8 mouse cellular contexts compared by ENCODE assay signal in the genomic region with DNA sequence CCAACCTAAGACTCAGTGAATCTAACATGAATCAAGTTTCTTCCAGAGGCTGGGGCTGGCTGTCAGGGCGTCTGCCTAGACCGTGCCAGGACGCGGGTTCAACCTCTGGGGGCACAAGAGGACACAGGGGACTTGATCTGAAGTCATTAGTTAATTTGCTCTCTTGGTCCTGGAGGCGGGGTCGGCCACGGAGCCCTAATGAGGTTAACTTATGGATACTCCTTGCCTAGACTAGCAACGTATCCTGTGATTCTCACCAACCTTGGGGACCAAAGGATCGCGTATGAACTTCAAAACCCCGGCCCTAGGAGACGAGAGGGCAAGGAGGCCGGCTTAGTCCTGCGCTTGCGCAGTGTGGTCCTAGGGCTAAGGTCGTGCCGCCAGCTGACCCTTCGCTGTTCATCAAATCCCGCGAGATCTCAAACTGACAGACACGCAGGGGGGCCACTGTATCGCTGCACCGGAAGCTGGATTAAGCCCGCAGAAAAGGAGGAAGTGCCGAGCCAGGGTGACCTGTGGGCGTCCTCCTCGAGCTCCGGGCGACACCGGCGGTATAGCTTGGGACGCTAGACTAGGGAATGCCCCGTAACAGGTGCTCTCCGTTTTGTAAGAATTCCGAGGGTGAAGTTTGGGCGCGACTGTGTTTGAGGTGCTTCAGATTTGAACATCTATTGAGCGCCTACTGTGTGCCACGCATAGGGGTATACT. TPM values are rescaled to one million over a fixed set of nuclear protein-coding genes. Genes with fewer than 3 reads are reported as not detected.
DNase-seq lines count a peak whose midpoint lies in the region; ATAC-seq lines count a peak whose summit lies in the region.

A gene (plus strand): TSS at position 348 of the 708 bp plus-strand sequence.

- H3K36me3 ChIP-seq in forebrain, embryonic 14.5 days (ENCODE audit: control insufficient read depth, insufficient read depth, low read length), result no peaks in the 10 kb centered on the region
- H3K36me3 ChIP-seq in neural tube, embryonic 15.5 days, result no peaks in the 10 kb centered on the region

- no peaks in the 10 kb centered on the region for H3K9me3 ChIP-seq in forebrain, embryonic 14.5 days (replicated peaks; ENCODE audit: control insufficient read depth, low read length)
- 0 out of 2 replicates have a peak, but pooled peaks cover 2% of the 10 kb centered on the region for H3K9me3 ChIP-seq in neural tube, embryonic 15.5 days (replicated peaks)

- peak; percentile 99 for DNase-seq in ES-CJ7 (ENCODE audit: low read depth, low spot score)
- DNase-seq in cerebellum, adult 11 months, result peak; percentile 87
- peak; percentile 94 for DNase-seq in forebrain, embryonic 14.5 days (ENCODE audit: low spot score)
- DNase-seq in heart, postnatal 14 days, result peak; percentile 91 to 94
- peak; percentile 93 for DNase-seq in layer of hippocampus, adult 11-12 months (ENCODE audit: low spot score)
- peak; percentile 96 to 97 for DNase-seq in lung, adult 18-20 months
- peak; percentile 95 for DNase-seq in testis, postnatal 14 days (ENCODE audit: low spot score)

- intact Hi-C loops in heart, postnatal 14 days (cut with DNase I), result no loop called here

- H3K27ac ChIP-seq in forebrain, embryonic 14.5 days (ENCODE audit: low read depth, low read length), result no peak within 1 kb of the TSS
- peak within 1 kb of the TSS; percentile 64; the same call in 1 of the 2 replicates for H3K27ac ChIP-seq in neural tube, embryonic 15.5 days (replicated peaks)

- H3K27me3 ChIP-seq in forebrain, embryonic 14.5 days (replicated peaks; ENCODE audit: control insufficient read depth, insufficient read depth, low read length), result no peaks in the 10 kb centered on the region
- no peaks in the 10 kb centered on the region for H3K27me3 ChIP-seq in neural tube, embryonic 15.5 days (replicated peaks)

- ATAC-seq in forebrain, embryonic 14.5 days, result peak; percentile 95
- peak; percentile 95 for ATAC-seq in neural tube, embryonic 15.5 days (ENCODE audit: low FRiP score)

- H3K4me2 ChIP-seq in forebrain, embryonic 14.5 days (ENCODE audit: low read length), result peak within 1 kb of the TSS; percentile 68
- H3K4me2 ChIP-seq in neural tube, embryonic 15.5 days, result peak within 1 kb of the TSS; percentile 81

- H3K4me1 ChIP-seq in forebrain, embryonic 14.5 days (ENCODE audit: control insufficient read depth, insufficient read depth, low read length), result peaks cover 9% of the 10 kb centered on the region
- H3K4me1 ChIP-seq in neural tube, embryonic 15.5 days, result peaks cover 14% of the 10 kb centered on the region

- peak within 1 kb of the TSS; percentile 55 for H3K9ac ChIP-seq in forebrain, embryonic 14.5 days (ENCODE audit: low read length)
- H3K9ac ChIP-seq in neural tube, embryonic 15.5 days (replicated peaks), result peak within 1 kb of the TSS; percentile 60

- under 1% methylated on average over 39 of the region's 39 CpGs for WGBS in forebrain, embryonic 14.5 days
- WGBS in neural tube, embryonic 15.5 days, result under 1% methylated on average over 39 of the region's 39 CpGs

- H3K4me3 ChIP-seq in forebrain, embryonic 14.5 days (ENCODE audit: low read depth, low read length), result peak within 1 kb of the TSS; percentile 45
- H3K4me3 ChIP-seq in neural tube, embryonic 15.5 days (replicated peaks), result peak within 1 kb of the TSS; percentile 59

RNA-seq across cellular contexts. Expression of the gene that starts here (rescaled TPM):
- polyA plus RNA-seq in forebrain, embryonic 14.5 days (2014; fragmentation: Nextera tagmentation; extraction: Ambion mirVana), result 13.0 and 14.2 TPM in 2 replicates
- total RNA-seq in heart, postnatal 14 days (2021), result 100 to 1,000 TPM; 178 to 179 TPM
- polyA plus RNA-seq in neural tube, embryonic 15.5 days (2015; fragmentation: Nextera tagmentation; extraction: Ambion mirVana), result 15.8 and 18.2 TPM in 2 replicates
